Mouse (Mus musculus): ENCODE results near the gene Dnah6. TPM values are rescaled to one million over a fixed set of nuclear protein-coding genes. Genes with fewer than 3 reads are reported as not detected.

The Dnah6 gene
- polyA plus RNA-seq, 1 experiment from 2014 or later: 0.23 TPM

GRCm38 (mm10) chr6:73252396-73252795 lies 30.9 kb upstream of the Dnah6 start:
- H3K4me2 ChIP-seq (ENCODE audit: low read length): no peak overlapping the region
- no peak overlapping the region for H3K9ac ChIP-seq (replicated peaks; ENCODE audit: low read depth, low read length)
- no peaks in the 10 kb centered on the region; the same call in 1 of the 2 replicates for H3K36me3 ChIP-seq (ENCODE audit: control insufficient read depth, insufficient read depth)
- peaks cover 14% of the 10 kb centered on the region for H3K4me1 ChIP-seq (replicated peaks; ENCODE audit: control insufficient read depth, insufficient read depth, low read length)
- H3K27ac ChIP-seq (ENCODE audit: low read length): no peak overlapping the region
- no peaks in the 10 kb centered on the region for H3K27me3 ChIP-seq (replicated peaks; ENCODE audit: control insufficient read depth, insufficient read depth, low read length)
- no peak overlapping the region for H3K4me3 ChIP-seq (replicated peaks; ENCODE audit: low read length)
- ATAC-seq: no peak
- H3K9me3 ChIP-seq (ENCODE audit: control insufficient read depth, low read length): no peaks in the 10 kb centered on the region

GRCm38 (mm10) chr6:73251336-73251735 lies 29.9 kb upstream of the Dnah6 start:
- Histone ChIP-seq H3K4me1 (replicated peaks; ENCODE audit: control insufficient read depth, insufficient read depth, low read length) (peaks cover 14% of the 10 kb centered on the region), H3K9me3 (ENCODE audit: control insufficient read depth, low read length) (no peaks in the 10 kb centered on the region), H3K4me2 (ENCODE audit: low read length) (no peak overlapping the region), H3K27me3 (replicated peaks; ENCODE audit: control insufficient read depth, insufficient read depth, low read length) (no peaks in the 10 kb centered on the region), H3K9ac (replicated peaks; ENCODE audit: low read depth, low read length) (no peak overlapping the region), H3K27ac (ENCODE audit: low read length) (no peak overlapping the region), H3K4me3 (replicated peaks; ENCODE audit: low read length) (no peak overlapping the region), H3K36me3 (ENCODE audit: control insufficient read depth, insufficient read depth) (no peaks in the 10 kb centered on the region)
- WGBS: 94% methylated on average over 11 of the region's 11 CpGs
- ATAC-seq: no peak

GRCm38 (mm10) chr6:73249851-73250250 lies 28.4 kb upstream of the Dnah6 start:
- Histone ChIP-seq H3K4me2 (ENCODE audit: low read length) (peak overlapping the region; percentile 89), H3K27me3 (replicated peaks; ENCODE audit: control insufficient read depth, insufficient read depth, low read length) (no peaks in the 10 kb centered on the region), H3K4me1 (replicated peaks; ENCODE audit: control insufficient read depth, insufficient read depth, low read length) (peaks cover 14% of the 10 kb centered on the region), H3K36me3 (ENCODE audit: control insufficient read depth, insufficient read depth) (no peaks in the 10 kb centered on the region), H3K4me3 (replicated peaks; ENCODE audit: low read length) (no peak overlapping the region), H3K9ac (replicated peaks; ENCODE audit: low read depth, low read length) (no peak overlapping the region), H3K9me3 (ENCODE audit: control insufficient read depth, low read length) (no peaks in the 10 kb centered on the region), H3K27ac (ENCODE audit: low read length) (no peak overlapping the region)
- no peak for ATAC-seq
- 85% methylated on average over 4 of the region's 4 CpGs for WGBS

- no peak for ATAC-seq
- Histone ChIP-seq H3K36me3 (ENCODE audit: control insufficient read depth, insufficient read depth) (no peaks in the 10 kb centered on the region), H3K4me2 (ENCODE audit: low read length) (peak overlapping the region; percentile 89), H3K4me3 (replicated peaks; ENCODE audit: low read length) (peak overlapping the region; percentile 100), H3K4me1 (replicated peaks; ENCODE audit: control insufficient read depth, insufficient read depth, low read length) (peaks cover 14% of the 10 kb centered on the region), H3K27ac (ENCODE audit: low read length) (peak overlapping the region; percentile 62; the same call in 1 of the 2 replicates), H3K27me3 (replicated peaks; ENCODE audit: control insufficient read depth, insufficient read depth, low read length) (no peaks in the 10 kb centered on the region), H3K9me3 (ENCODE audit: control insufficient read depth, low read length) (no peaks in the 10 kb centered on the region), H3K9ac (replicated peaks; ENCODE audit: low read depth, low read length) (peak overlapping the region; percentile 96)
- 6% methylated on average over 12 of the region's 12 CpGs for WGBS
Measured at GRCm38 (mm10) chr6:73249049-73249422, 27.6 kb upstream of the Dnah6 start.

- peak within 1 kb of the TSS; percentile 62 for H3K27ac ChIP-seq (ENCODE audit: low read length)
- H3K4me3 ChIP-seq (replicated peaks; ENCODE audit: low read length): peak within 1 kb of the TSS; percentile 100
- no peaks in the 10 kb centered on the region for H3K9me3 ChIP-seq (ENCODE audit: control insufficient read depth, low read length)
- peak within 1 kb of the TSS; percentile 89 for H3K4me2 ChIP-seq (ENCODE audit: low read length)
- H3K27me3 ChIP-seq (replicated peaks; ENCODE audit: control insufficient read depth, insufficient read depth, low read length): no peaks in the 10 kb centered on the region
- WGBS: under 1% methylated on average over 58 of the region's 58 CpGs
- H3K4me1 ChIP-seq (replicated peaks; ENCODE audit: control insufficient read depth, insufficient read depth, low read length): peaks cover 14% of the 10 kb centered on the region
- peak within 1 kb of the TSS; percentile 96 for H3K9ac ChIP-seq (replicated peaks; ENCODE audit: low read depth, low read length)
- peak; percentile 95 for ATAC-seq
- no peaks in the 10 kb centered on the region for H3K36me3 ChIP-seq (ENCODE audit: control insufficient read depth, insufficient read depth)
Measured at GRCm38 (mm10) chr6:73248237-73249048, 27.0 kb upstream of the Dnah6 start, which contains the start of gene Suclg1. Gene Suclg1 (plus strand): TSS chr6:73248382.

- Histone ChIP-seq H3K9me3 (ENCODE audit: control insufficient read depth, low read length) (no peaks in the 10 kb centered on the region), H3K4me2 (ENCODE audit: low read length) (peak overlapping the region; percentile 89), H3K27me3 (replicated peaks; ENCODE audit: control insufficient read depth, insufficient read depth, low read length) (no peaks in the 10 kb centered on the region), H3K4me3 (replicated peaks; ENCODE audit: low read length) (peak overlapping the region; percentile 100), H3K4me1 (replicated peaks; ENCODE audit: control insufficient read depth, insufficient read depth, low read length) (peaks cover 14% of the 10 kb centered on the region), H3K27ac (ENCODE audit: low read length) (no peak overlapping the region), H3K36me3 (ENCODE audit: control insufficient read depth, insufficient read depth) (no peaks in the 10 kb centered on the region), H3K9ac (replicated peaks; ENCODE audit: low read depth, low read length) (peak overlapping the region; percentile 96; the same call in 1 of the 2 replicates)
- 43% methylated on average over 4 of the region's 4 CpGs for WGBS
- no peak for ATAC-seq
Measured at GRCm38 (mm10) chr6:73247452-73247851, 26.0 kb upstream of the Dnah6 start.

- H3K27me3 ChIP-seq (replicated peaks; ENCODE audit: control insufficient read depth, insufficient read depth, low read length): no peaks in the 10 kb centered on the region
- no peak overlapping the region for H3K27ac ChIP-seq (ENCODE audit: low read length)
- H3K9ac ChIP-seq (replicated peaks; ENCODE audit: low read depth, low read length): no peak overlapping the region
- H3K4me2 ChIP-seq (ENCODE audit: low read length): no peak overlapping the region
- 71% methylated on average over 2 of the region's 2 CpGs for WGBS
- H3K9me3 ChIP-seq (ENCODE audit: control insufficient read depth, low read length): no peaks in the 10 kb centered on the region
- no peak overlapping the region for H3K4me3 ChIP-seq (replicated peaks; ENCODE audit: low read length)
- no peak for ATAC-seq
- no peaks in the 10 kb centered on the region for H3K36me3 ChIP-seq (ENCODE audit: control insufficient read depth, insufficient read depth)
- peaks cover 14% of the 10 kb centered on the region for H3K4me1 ChIP-seq (replicated peaks; ENCODE audit: control insufficient read depth, insufficient read depth, low read length)
Measured at GRCm38 (mm10) chr6:73246821-73247220, 25.4 kb upstream of the Dnah6 start.

GRCm38 (mm10) chr6:73235650-73236049 lies 14.2 kb upstream of the Dnah6 start:
- WGBS: 78% methylated on average over 3 of the region's 3 CpGs
- H3K9ac ChIP-seq (replicated peaks; ENCODE audit: low read depth, low read length): no peak overlapping the region
- ATAC-seq: no peak

GRCm38 (mm10) chr6:73234302-73234900 lies 12.9 kb upstream of the Dnah6 start:
- Histone ChIP-seq H3K4me1 (replicated peaks; ENCODE audit: control insufficient read depth, insufficient read depth, low read length) (no peaks in the 10 kb centered on the region), H3K9ac (replicated peaks; ENCODE audit: low read depth, low read length) (no peak overlapping the region), H3K36me3 (ENCODE audit: control insufficient read depth, insufficient read depth) (no peaks in the 10 kb centered on the region), H3K27ac (ENCODE audit: low read length) (no peak overlapping the region), H3K9me3 (ENCODE audit: control insufficient read depth, low read length) (no peaks in the 10 kb centered on the region), H3K27me3 (replicated peaks; ENCODE audit: control insufficient read depth, insufficient read depth, low read length) (no peaks in the 10 kb centered on the region), H3K4me3 (replicated peaks; ENCODE audit: low read length) (no peak overlapping the region), H3K4me2 (ENCODE audit: low read length) (no peak overlapping the region)
- WGBS: 84% methylated on average over 6 of the region's 6 CpGs
- ATAC-seq: no peak

More at GRCm38 (mm10) chr6:73235650-73236049, 14.2 kb upstream of the Dnah6 start:
- H3K36me3 ChIP-seq (ENCODE audit: control insufficient read depth, insufficient read depth): no peaks in the 10 kb centered on the region
- no peak overlapping the region for H3K4me2 ChIP-seq (ENCODE audit: low read length)
- no peaks in the 10 kb centered on the region for H3K9me3 ChIP-seq (ENCODE audit: control insufficient read depth, low read length)
- H3K27ac ChIP-seq (ENCODE audit: low read length): no peak overlapping the region
- H3K4me3 ChIP-seq (replicated peaks; ENCODE audit: low read length): no peak overlapping the region
- H3K4me1 ChIP-seq (replicated peaks; ENCODE audit: control insufficient read depth, insufficient read depth, low read length): no peaks in the 10 kb centered on the region
- H3K27me3 ChIP-seq (replicated peaks; ENCODE audit: control insufficient read depth, insufficient read depth, low read length): no peaks in the 10 kb centered on the region

Data from forebrain, embryonic 16.5 days (tissue).